Mouse (Mus musculus) liver, embryonic 14.5 days (tissue): Measurements from ENCODE around the gene Nav2.

ENCODE experiments used
- CTCF ChIP-seq: IDR thresholded peaks from 2 replicates; pipeline ENCODE4 v1.5.1; 2016; ENCODE audit warnings: antibody characterized with exemption, low read depth, control low read depth
- EP300 ChIP-seq: IDR thresholded peaks from 2 replicates; pipeline ENCODE4 v1.6.1; 2016; ENCODE audit warnings: antibody characterized with exemption, low read depth

DNA sequence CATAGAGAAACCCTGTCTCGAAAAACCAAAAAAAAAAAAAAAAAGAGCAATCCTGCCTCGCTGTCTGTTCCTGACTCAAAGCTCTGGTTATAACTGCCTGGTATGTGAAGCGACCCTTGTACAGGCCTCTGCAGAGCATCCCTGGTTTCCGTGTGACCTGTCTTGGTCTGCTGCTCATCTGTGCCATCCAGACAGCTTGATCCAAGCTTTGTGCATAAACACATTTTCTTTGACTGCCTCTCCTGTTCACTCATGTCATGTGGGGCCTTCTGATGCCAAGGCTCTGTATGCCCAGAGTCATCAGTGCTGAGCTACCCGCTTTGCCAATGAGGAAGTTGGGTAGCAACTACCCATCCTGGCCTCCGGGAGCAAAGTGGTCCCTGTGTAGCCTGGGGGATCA is 591.1 kb downstream of the Nav2 start:
- no peak for TF ChIP-seq CTCF
- no peak for TF ChIP-seq EP300
